Mouse (Mus musculus) erythroblast, embryonic 14.5 days (primary cell): Measurements from ENCODE around the gene Spcs1. TPM values are rescaled to one million over a fixed set of nuclear protein-coding genes. Genes with fewer than 3 reads are reported as not detected.

Source experiments
- H3K27me3 ChIP-seq: 2 replicates; pipeline ENCODE4 v1.6.1; 2012; ENCODE audit warnings: inconsistent platforms; ENCODE audit not compliant: control insufficient read depth
- H3K36me3 ChIP-seq: 2 replicates; pipeline ENCODE4 v1.6.1; 2012; ENCODE audit warnings: mild to moderate bottlenecking, inconsistent platforms; ENCODE audit not compliant: control insufficient read depth
- H3K4me1 ChIP-seq: 2 replicates; pipeline ENCODE4 v1.6.1; 2012; ENCODE audit warnings: inconsistent platforms; ENCODE audit not compliant: control insufficient read depth
- H3K4me3 ChIP-seq: replicated peaks from 2 replicates; pipeline ENCODE3; 2012; ENCODE audit warnings: moderate library complexity, mild to moderate bottlenecking, inconsistent platforms
- H3K9me3 ChIP-seq: 2 replicates; pipeline ENCODE4 v1.6.1; 2012; ENCODE audit warnings: low read length, inconsistent platforms, mixed read lengths; ENCODE audit not compliant: control insufficient read depth
- GATA1 ChIP-seq: IDR thresholded peaks from 2 replicates; pipeline ENCODE4 v1.6.1; 2012; ENCODE audit warnings: low read length, inconsistent platforms, mixed read lengths
- TAL1 ChIP-seq: IDR thresholded peaks from 3 replicates; pipeline ENCODE4 v1.6.1; 2012; ENCODE audit warnings: low read length, inconsistent platforms, mixed read lengths
- polyA plus RNA-seq: library from polyadenylated mRNA; stranded (reverse); fragments of >175 nt; gene quantifications from 2 replicates; pipeline ENCODE4 v1.2.3, GENCODE M21; 2012

Gene Spcs1
- polyA plus RNA-seq, 1 experiment = 5.2 TPM

DNA sequence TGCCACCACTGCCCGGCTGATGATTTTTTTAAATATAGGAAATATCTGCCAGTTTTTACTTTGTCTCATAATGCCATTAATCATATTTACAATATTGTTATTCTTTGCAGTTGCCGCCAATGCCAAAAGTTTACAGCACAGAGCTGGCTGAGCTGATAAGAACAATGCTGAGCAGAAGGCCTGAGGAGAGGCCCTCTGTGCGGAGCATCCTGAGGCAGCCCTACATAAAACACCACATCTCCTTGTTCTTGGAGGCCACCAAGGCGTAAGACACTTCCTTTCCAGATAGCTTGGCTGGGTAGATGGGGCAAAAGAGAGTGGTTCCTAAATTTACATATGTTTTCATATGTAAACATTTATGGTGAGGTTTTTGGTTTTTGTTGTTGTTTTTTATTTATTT lies 42.4 kb downstream of the Spcs1 start:
- no peak overlapping the region for H3K4me3 ChIP-seq
- peaks cover 15% of the 10 kb centered on the region for H3K36me3 ChIP-seq
- H3K27me3 ChIP-seq = no peaks in the 10 kb centered on the region
- peaks cover 8% of the 10 kb centered on the region for H3K4me1 ChIP-seq
- H3K9me3 ChIP-seq = no peaks in the 10 kb centered on the region
- TF ChIP-seq TAL1 (no peak), GATA1 (no peak)

DNA sequence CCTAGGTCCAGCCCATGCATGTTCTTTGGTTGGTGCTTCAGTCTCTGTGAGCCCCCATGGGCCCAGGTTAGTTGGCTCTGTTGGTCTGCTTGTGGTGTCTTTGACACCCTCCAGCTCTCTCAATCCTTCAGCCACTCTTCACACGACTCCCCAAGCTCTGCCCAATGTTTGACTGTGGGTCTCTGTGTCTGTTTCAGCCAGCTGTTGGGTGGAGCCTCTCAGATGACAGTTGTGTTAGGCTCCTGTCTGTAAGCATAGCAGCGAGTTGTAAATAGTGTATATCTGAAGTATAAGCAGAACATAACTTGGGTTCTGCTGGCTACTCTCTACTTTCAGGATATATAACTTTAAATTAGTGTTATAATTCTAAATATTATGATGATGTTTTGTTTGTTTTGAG lies 43.0 kb downstream of the Spcs1 start:
- TF ChIP-seq GATA1 (no peak), TAL1 (no peak)
- Histone ChIP-seq H3K4me1 (peaks cover 8% of the 10 kb centered on the region), H3K36me3 (peaks cover 18% of the 10 kb centered on the region), H3K4me3 (no peak overlapping the region), H3K27me3 (no peaks in the 10 kb centered on the region), H3K9me3 (no peaks in the 10 kb centered on the region)

DNA sequence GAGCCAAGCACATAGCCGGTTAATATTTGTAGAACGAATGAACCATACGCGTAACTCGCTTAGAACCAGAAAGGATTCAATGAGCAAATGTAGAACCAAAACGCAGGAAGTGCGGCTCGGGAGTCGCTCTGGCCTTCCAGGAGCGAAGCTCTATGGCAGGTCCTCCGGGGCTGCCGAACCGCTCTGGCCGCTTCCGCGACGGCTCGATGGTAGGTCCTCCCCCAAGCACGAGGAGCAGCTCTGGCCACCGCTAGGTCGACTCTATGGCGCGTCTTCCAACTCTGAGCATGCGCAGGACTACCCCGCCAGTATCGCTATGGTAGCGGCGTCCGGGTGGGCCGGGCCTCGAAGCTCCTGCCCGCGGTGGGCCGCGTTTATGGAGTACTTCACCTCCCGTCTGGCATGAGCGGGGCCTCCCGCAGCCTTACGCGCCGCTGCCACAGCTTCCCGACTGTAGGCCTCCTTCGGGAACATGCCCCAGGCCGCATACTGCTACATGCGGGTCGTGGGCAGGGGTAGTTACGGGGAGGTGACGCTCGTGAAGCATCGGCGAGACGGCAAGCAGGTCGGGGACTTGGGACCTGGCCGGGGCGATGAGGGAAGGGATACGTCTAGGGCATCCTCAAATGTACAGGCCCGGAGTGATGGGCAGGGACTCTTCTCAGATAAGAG lies 50.2 kb downstream of the Spcs1 start, which contains the start of gene Nek4:
TSS of gene Nek4 (plus strand) at position 224 of the 672 bp plus-strand sequence.
- H3K4me3 ChIP-seq = peak within 1 kb of the TSS; percentile 70
- TF ChIP-seq TAL1 (no peak), GATA1 (no peak)
- no peaks in the 10 kb centered on the region for H3K9me3 ChIP-seq
- H3K36me3 ChIP-seq = peaks cover 10% of the 10 kb centered on the region; the same call in 1 of the 2 replicates
- peaks cover 17% of the 10 kb centered on the region for H3K4me1 ChIP-seq
- no peaks in the 10 kb centered on the region; the same call in 1 of the 2 replicates for H3K27me3 ChIP-seq

- H3K27me3 ChIP-seq = no peaks in the 10 kb centered on the region; the same call in 1 of the 2 replicates
- H3K4me1 ChIP-seq = peaks cover 17% of the 10 kb centered on the region
- H3K4me3 ChIP-seq = no peak overlapping the region
- no peak for TF ChIP-seq GATA1
- no peak for TF ChIP-seq TAL1
- H3K36me3 ChIP-seq = peaks cover 6% of the 10 kb centered on the region; the same call in 1 of the 2 replicates
- no peaks in the 10 kb centered on the region for H3K9me3 ChIP-seq
Observed at GRCm38 (mm10) chr14:30949986-30950385, 51.5 kb downstream of the Spcs1 start.

Other genes starting within 250 kb of the Spcs1 start
- gene Tmem110, start 176.1 kb downstream of the Spcs1 start, polyA plus RNA-seq = 2.3 and 2.8 TPM in 2 replicates
- 0.03 TPM in 1 of 2 replicates, not detected in the other for gene Mustn1, start 122.5 kb downstream of the Spcs1 start, polyA plus RNA-seq
- 0.02 TPM in 1 of 2 replicates, not detected in the other for gene Itih4, start 115.2 kb downstream of the Spcs1 start, polyA plus RNA-seq
- 0.02 TPM in 1 of 2 replicates, not detected in the other for gene Itih3, start 77.9 kb downstream of the Spcs1 start, polyA plus RNA-seq
- gene Itih1, start 58.4 kb downstream of the Spcs1 start, polyA plus RNA-seq = not detected in 2 replicates
- gene Nek4, start 50.3 kb downstream of the Spcs1 start, polyA plus RNA-seq = 0.05 and 0.07 TPM in 2 replicates
- gene Glt8d1, start 272 bp downstream of the Spcs1 start, polyA plus RNA-seq = 0.10 and 0.19 TPM in 2 replicates
- 1.2 and 1.6 TPM in 2 replicates for gene Pbrm1, start 17.5 kb upstream of the Spcs1 start, polyA plus RNA-seq
- gene Gnl3, start 17.5 kb upstream of the Spcs1 start, polyA plus RNA-seq = 0.74 and 1.2 TPM in 2 replicates
- 9.0 and 10.3 TPM in 2 replicates for gene Smim4, start 127.3 kb upstream of the Spcs1 start, polyA plus RNA-seq
- 16.8 and 31.6 TPM in 2 replicates for gene Nt5dc2, start 129.4 kb upstream of the Spcs1 start, polyA plus RNA-seq
- gene Stab1, start 167.0 kb upstream of the Spcs1 start, polyA plus RNA-seq = 0.08 and 0.13 TPM in 2 replicates
- 0.14 and 0.18 TPM in 2 replicates for gene Tnnc1, start 206.6 kb upstream of the Spcs1 start, polyA plus RNA-seq
- 8.6 and 10.6 TPM in 2 replicates for gene Nisch, start 215.3 kb upstream of the Spcs1 start, polyA plus RNA-seq
- gene Sema3g, start 216.2 kb upstream of the Spcs1 start, polyA plus RNA-seq = not detected in 2 replicates
- 0.21 and 0.27 TPM in 2 replicates for gene Phf7, start 249.6 kb upstream of the Spcs1 start, polyA plus RNA-seq
- 6.7 and 6.9 TPM in 2 replicates for gene Bap1, start 249.8 kb upstream of the Spcs1 start, polyA plus RNA-seq